Mouse (Mus musculus) megakaryocyte-erythroid progenitor cell, adult 5-6 weeks (primary cell): ENCODE data around the gene Pfn5. TPM values are rescaled to one million over a fixed set of nuclear protein-coding genes. Genes with fewer than 3 reads are reported as not detected.
"Not testable (repeated sequence)": the region's sequence is repeated elsewhere in the genome, so short reads cannot be mapped to it uniquely, and the experiment has no call there.

ENCODE experiments used
- ATAC-seq: replicated peaks from 2 replicates; pipeline ENCODE4 v1.8.0; 2016; ENCODE audit warnings: mild to moderate bottlenecking, inconsistent platforms; ENCODE audit not compliant: severe bottlenecking, poor library complexity, low FRiP score, low TSS enrichment
- total RNA-seq, 2 experiments: library from RNA; stranded (forward) in 1 of 2; stranded (reverse) in 1 of 2; fragments of 200-1000, 215-1000 nt in 1 of 2; fragments of >200 nt in 1 of 2; fragmentation: Nextera tagmentation in 1 of 2; gene quantifications; 2 replicates each; pipeline ENCODE4 v1.2.3; 2014 to 2017

The Pfn5 gene
- total RNA-seq (2014; fragmentation: Nextera tagmentation) = not detected in 2 replicates
- not detected in 2 replicates for total RNA-seq (2017)

DNA sequence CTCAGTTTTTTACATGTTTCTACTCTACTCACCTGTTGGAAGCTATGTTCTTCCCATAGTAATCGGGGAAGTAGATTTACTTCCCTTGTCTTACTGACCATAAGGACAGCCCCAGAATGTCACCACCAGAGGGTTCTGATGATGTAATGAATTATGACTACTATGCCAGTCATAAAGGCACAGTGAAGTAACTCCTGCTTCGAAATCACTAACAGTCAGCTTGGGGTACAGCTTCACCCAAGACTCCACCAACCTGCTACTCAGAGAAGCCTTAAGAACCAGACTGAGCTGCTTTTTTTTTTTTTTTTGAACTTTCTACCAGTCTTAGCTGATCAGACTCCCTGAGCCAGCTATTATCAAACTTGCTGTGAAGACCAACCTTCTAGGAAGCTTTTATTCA is at the start of gene Pfn5, which contains the start of gene Asb12:
Gene Pfn5 (plus strand): TSS at position 218 of the 400 bp plus-strand sequence.
Gene Asb12 (minus strand): TSS at position 101 of the 400 bp plus-strand sequence.
- ATAC-seq = no peak

DNA sequence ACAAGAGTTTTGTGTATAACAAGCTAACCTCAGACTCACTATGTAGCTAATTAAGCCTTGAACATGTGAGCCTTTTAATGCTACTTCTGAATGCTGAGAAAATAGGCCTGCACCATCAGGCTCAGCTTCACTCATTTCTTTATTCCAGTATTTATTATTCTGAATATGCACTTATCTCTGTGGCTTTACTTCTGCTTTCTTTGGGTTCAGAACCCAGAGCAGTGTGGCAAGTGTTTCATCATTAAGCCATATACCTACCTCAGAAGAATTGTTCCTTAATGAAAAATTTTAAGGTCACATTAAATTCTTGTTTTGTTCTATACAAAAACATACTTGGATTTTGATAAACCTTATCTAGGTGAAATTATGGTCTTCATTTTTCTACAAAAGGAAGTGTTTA is 34.0 kb upstream of the Pfn5 start:
- no peak for ATAC-seq

- ATAC-seq = peak; percentile 55; the same call in 1 of the 2 replicates
Observed at GRCm38 (mm10) chrX:95525166-95525565, 32.7 kb upstream of the Pfn5 start.

DNA sequence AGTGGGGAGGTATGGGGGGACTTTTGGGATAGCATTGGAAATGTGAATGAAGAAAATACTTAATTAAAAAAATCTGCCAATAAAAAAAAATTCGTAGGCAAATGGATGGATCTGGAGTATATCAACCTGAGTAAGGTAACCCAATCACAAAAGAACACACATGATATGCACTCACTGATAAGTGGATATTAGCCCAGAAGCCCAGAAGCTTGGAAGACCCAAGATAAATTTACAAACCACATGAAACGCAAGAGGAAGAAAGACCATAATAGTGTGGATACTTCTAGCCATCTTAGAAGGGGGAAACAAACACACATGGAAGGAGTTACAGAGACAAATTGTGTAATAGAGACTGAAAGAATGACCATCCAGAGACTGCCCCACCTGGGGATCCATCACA is 22.4 kb upstream of the Pfn5 start:
- not testable (repeated sequence) for ATAC-seq

GRCm38 (mm10) chrX:95554321-95554720 is 3.6 kb upstream of the Pfn5 start:
- ATAC-seq = no peak

DNA sequence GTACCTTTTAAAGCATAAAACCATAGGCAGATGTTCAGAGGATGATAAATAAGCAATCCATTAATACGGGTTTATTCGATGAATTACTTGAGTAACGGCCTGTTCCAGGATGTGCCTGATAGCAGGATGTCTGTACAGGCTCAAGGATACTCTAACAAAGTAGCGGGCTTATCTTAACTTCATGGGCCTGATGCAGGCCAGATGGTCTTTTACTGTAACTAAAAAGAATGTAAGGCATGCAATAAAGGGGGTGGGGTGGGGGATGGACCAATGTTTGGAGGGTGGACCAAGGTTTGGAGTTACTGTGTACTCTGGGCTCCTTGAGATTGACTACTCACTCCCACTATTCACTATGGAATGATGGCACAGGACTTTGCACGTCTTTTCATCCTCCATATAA is 42.7 kb downstream of the Pfn5 start:
- no peak for ATAC-seq

Other genes with a start within 250 kb of the Pfn5 start
- 9.5 and 9.6 TPM in 2 replicates for gene Amer1, start 113.2 kb upstream of the Pfn5 start, total RNA-seq (2014; fragmentation: Nextera tagmentation)
- gene Amer1, start 113.2 kb upstream of the Pfn5 start, total RNA-seq (2017) = 6.2 and 10.1 TPM in 2 replicates
- gene Asb12, start 117 bp upstream of the Pfn5 start, total RNA-seq (2014; fragmentation: Nextera tagmentation) = not detected in 2 replicates
- not detected in 2 replicates for gene Asb12, start 117 bp upstream of the Pfn5 start, total RNA-seq (2017)
- 3.8 and 4.6 TPM in 2 replicates for gene Zc4h2, start 100.4 kb downstream of the Pfn5 start, total RNA-seq (2014; fragmentation: Nextera tagmentation)
- gene Zc4h2, start 100.4 kb downstream of the Pfn5 start, total RNA-seq (2017) = 4.6 and 13.8 TPM in 2 replicates
- 0.35 and 1.4 TPM in 2 replicates for gene Zc3h12b, start 153.6 kb downstream of the Pfn5 start, total RNA-seq (2014; fragmentation: Nextera tagmentation)
- 0.28 and 0.80 TPM in 2 replicates for gene Zc3h12b, start 153.6 kb downstream of the Pfn5 start, total RNA-seq (2017)